Mouse (Mus musculus) midbrain, postnatal 0 days (tissue): ENCODE data around the gene St8sia6. TPM values are rescaled to one million over a fixed set of nuclear protein-coding genes. Genes with fewer than 3 reads are reported as not detected.

Experiments
- ATAC-seq: fragments of 200-750 bp; cut with Nextera tagmentation; 2 replicates; pipeline ENCODE4 v1.8.0; 2017; ENCODE audit warnings: moderate number of reproducible peaks, mild to moderate bottlenecking, moderate TSS enrichment, moderate library complexity; ENCODE audit not compliant: low FRiP score
- DNase-seq: peaks from one replicate; pipeline ENCODE4 v3.0.0-alpha.2; 2015; ENCODE audit warnings: low spot score
- H3K27ac ChIP-seq: fragments of 300-500 bp; sonication (generic); 2 replicates; pipeline ENCODE4 v1.5.1; 2014; ENCODE audit warnings: low read depth, mild to moderate bottlenecking, low read length, mixed read lengths
- H3K27me3 ChIP-seq: fragments of 300-500 bp; sonication (generic); 2 replicates; pipeline ENCODE4 v1.6.1; 2014; ENCODE audit warnings: low read length, control low read depth, mixed read lengths; ENCODE audit not compliant: insufficient read depth
- H3K36me3 ChIP-seq: fragments of 300-500 bp; sonication (generic); 2 replicates; pipeline ENCODE4 v1.6.1; 2014; ENCODE audit warnings: low read length, control low read depth, mixed read lengths; ENCODE audit not compliant: insufficient read depth
- H3K4me1 ChIP-seq: fragments of 300-500 bp; sonication (generic); 2 replicates; pipeline ENCODE4 v1.6.1; 2014; ENCODE audit warnings: mild to moderate bottlenecking, control low read depth, antibody characterized with exemption, low read length, mixed read lengths; ENCODE audit not compliant: insufficient read depth
- H3K4me2 ChIP-seq: fragments of 300-500 bp; sonication (generic); 2 replicates; pipeline ENCODE4 v1.6.1; 2014; ENCODE audit warnings: low read depth, mild to moderate bottlenecking, low read length, mixed read lengths; ENCODE audit not compliant: poor library complexity, severe bottlenecking
- H3K4me3 ChIP-seq: fragments of 300-500 bp; sonication (generic); 2 replicates; pipeline ENCODE4 v1.5.1; 2014; ENCODE audit warnings: low read depth, mild to moderate bottlenecking, low read length, moderate library complexity
- H3K9ac ChIP-seq: fragments of 300-500 bp; sonication (generic); replicated peaks from 2 replicates; pipeline ENCODE4 v1.6.1; 2014; ENCODE audit warnings: mild to moderate bottlenecking, low read length, moderate library complexity, mixed read lengths; ENCODE audit not compliant: poor library complexity, severe bottlenecking
- H3K9me3 ChIP-seq: fragments of 300-500 bp; sonication (generic); 2 replicates; pipeline ENCODE4 v1.6.1; 2016; ENCODE audit warnings: low read length, control low read depth
- CTCF ChIP-seq: IDR thresholded peaks from 2 replicates; pipeline ENCODE4 v1.5.1; 2016; ENCODE audit warnings: antibody characterized with exemption, mild to moderate bottlenecking
- WGBS: fragments of 180-500 bp; shearing (Covaris S2); extraction: QIAGEN DNeasy Blood & Tissue Kit; methylation state at CpG from one replicate; pipeline ENCODE4 v1.1.7; 2014; 5-methylcytosine and 5-hydroxymethylcytosine counted together
- polyA plus RNA-seq: library from polyadenylated mRNA; unstranded; fragments of >200 nt; fragmentation: Nextera tagmentation; extraction: Ambion mirVana; gene quantifications from 2 replicates; pipeline ENCODE4 v1.2.1, GENCODE M21; 2015
- total RNA-seq: library from RNA; depleted of rRNA; stranded (reverse); fragments of >200 nt; gene quantifications from 2 replicates; pipeline ENCODE4 v1.2.3, GENCODE M21; 2014

The St8sia6 gene
- total and polyA plus RNA-seq, 2 experiments from 2014 or later, result 2.1 to 3.4 TPM

- no peaks in the 10 kb centered on the region for H3K9me3 ChIP-seq
- no peak for DNase-seq
- no peaks in the 10 kb centered on the region for H3K27me3 ChIP-seq
- no peak overlapping the region for H3K27ac ChIP-seq
- no peak overlapping the region for H3K4me3 ChIP-seq
- no peaks in the 10 kb centered on the region for H3K4me1 ChIP-seq
- H3K36me3 ChIP-seq, result no peaks in the 10 kb centered on the region
- H3K4me2 ChIP-seq, result no peak overlapping the region
- no peak for ATAC-seq
- no peak overlapping the region for H3K9ac ChIP-seq
- TF ChIP-seq CTCF, result peak; percentile 43
- 81% methylated on average over 1 of the region's 1 CpGs for WGBS
These were observed 17.4 kb downstream of the St8sia6 start for GRCm38 (mm10) chr2:13776453-13776852.

- Histone ChIP-seq H3K9ac (no peak overlapping the region), H3K36me3 (no peaks in the 10 kb centered on the region), H3K4me1 (no peaks in the 10 kb centered on the region), H3K4me2 (no peak overlapping the region), H3K9me3 (no peaks in the 10 kb centered on the region), H3K27ac (no peak overlapping the region), H3K4me3 (no peak overlapping the region), H3K27me3 (no peaks in the 10 kb centered on the region)
- ATAC-seq (no peak), DNase-seq (no peak)
- no peak for TF ChIP-seq CTCF
- 82% methylated on average over 3 of the region's 3 CpGs for WGBS
These were observed 18.8 kb downstream of the St8sia6 start for GRCm38 (mm10) chr2:13775056-13775455.

GRCm38 (mm10) chr2:13768524-13768923, 25.3 kb downstream of the St8sia6 start:
- H3K4me3 ChIP-seq, result no peak overlapping the region
- no peak for ATAC-seq

GRCm38 (mm10) chr2:13767532-13768411, 26.1 kb downstream of the St8sia6 start:
- no peak for TF ChIP-seq CTCF
- Histone ChIP-seq H3K9me3 (no peaks in the 10 kb centered on the region), H3K27me3 (no peaks in the 10 kb centered on the region), H3K27ac (no peak overlapping the region), H3K9ac (no peak overlapping the region), H3K4me3 (no peak overlapping the region), H3K4me2 (no peak overlapping the region), H3K36me3 (no peaks in the 10 kb centered on the region), H3K4me1 (no peaks in the 10 kb centered on the region)
- ATAC-seq, result no peak
- DNase-seq, result no peak
- 57% methylated on average over 9 of the region's 9 CpGs for WGBS

More at GRCm38 (mm10) chr2:13768524-13768923, 25.3 kb downstream of the St8sia6 start:
- no peak for DNase-seq
- 74% methylated on average over 5 of the region's 5 CpGs for WGBS
- Histone ChIP-seq H3K27me3 (no peaks in the 10 kb centered on the region), H3K9ac (no peak overlapping the region), H3K36me3 (no peaks in the 10 kb centered on the region), H3K27ac (no peak overlapping the region), H3K4me2 (no peak overlapping the region), H3K9me3 (no peaks in the 10 kb centered on the region), H3K4me1 (no peaks in the 10 kb centered on the region)
- no peak for TF ChIP-seq CTCF

- ATAC-seq (no peak), DNase-seq (no peak)
- Histone ChIP-seq H3K9ac (no peak overlapping the region), H3K4me1 (no peaks in the 10 kb centered on the region), H3K4me2 (no peak overlapping the region), H3K27me3 (no peaks in the 10 kb centered on the region), H3K36me3 (no peaks in the 10 kb centered on the region), H3K4me3 (no peak overlapping the region), H3K9me3 (no peaks in the 10 kb centered on the region), H3K27ac (no peak overlapping the region)
- TF ChIP-seq CTCF, result no peak
These were observed 33.5 kb downstream of the St8sia6 start for GRCm38 (mm10) chr2:13760366-13760765.

- no peak for TF ChIP-seq CTCF
- no peak overlapping the region for H3K27ac ChIP-seq
- no peak overlapping the region for H3K4me3 ChIP-seq
- ATAC-seq, result no peak
- no peak overlapping the region for H3K4me2 ChIP-seq
- no peak for DNase-seq
- no peaks in the 10 kb centered on the region for H3K4me1 ChIP-seq
- no peak overlapping the region for H3K9ac ChIP-seq
- H3K36me3 ChIP-seq, result no peaks in the 10 kb centered on the region
- 91% methylated on average over 7 of the region's 7 CpGs for WGBS
- H3K27me3 ChIP-seq, result no peaks in the 10 kb centered on the region
- H3K9me3 ChIP-seq, result no peaks in the 10 kb centered on the region
These were observed 36.5 kb downstream of the St8sia6 start for GRCm38 (mm10) chr2:13757412-13757811.
